Mouse (Mus musculus) spleen, postnatal 10 days (tissue): ENCODE results near the gene Slc23a2.
A peak's percentile ranks its signal among the peaks of the same experiment; 100 is the strongest.

Experiments used
- DNase-seq, 2 experiments: peaks; one replicate each; pipeline ENCODE4 v3.0.0; 2021 to 2022; ENCODE audit warnings: low spot score in 2 of 2

Slc23a2 gene

DNA sequence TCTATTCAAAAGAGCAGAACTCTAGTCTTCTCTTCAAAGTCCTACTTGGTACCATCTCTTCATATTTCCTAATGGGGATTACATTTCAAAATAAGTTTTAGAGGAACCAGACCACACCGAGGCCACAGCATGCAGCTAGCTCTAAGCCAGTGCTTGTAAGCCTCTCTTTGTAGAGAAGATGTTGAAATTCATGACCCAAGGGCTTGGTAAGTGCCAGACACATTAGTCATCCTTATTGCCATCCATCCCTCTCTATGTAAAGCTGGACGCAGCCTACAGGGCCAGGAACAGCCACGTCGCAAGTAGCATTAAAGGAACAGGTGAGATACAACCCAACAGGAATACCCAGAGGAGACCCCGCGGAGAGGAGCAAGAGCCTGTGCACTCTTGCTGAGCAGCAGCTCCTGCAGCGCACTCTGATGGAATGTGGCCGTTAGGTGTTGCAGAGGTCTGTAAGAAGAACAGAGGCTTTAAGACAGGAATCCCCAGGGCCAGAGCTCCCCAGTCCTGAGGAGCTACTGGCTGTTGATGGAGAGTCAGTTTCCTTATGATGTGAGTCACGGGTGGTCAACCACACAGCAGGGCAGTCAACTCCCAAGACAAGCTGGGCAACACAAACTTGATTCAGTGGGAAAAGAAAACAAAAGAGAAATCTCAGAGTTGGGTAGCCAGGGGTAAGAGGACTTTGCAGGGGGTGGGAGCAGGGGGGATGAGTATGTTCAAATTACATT is 45.8 kb downstream of the Slc23a2 start:
- no peak for DNase-seq

GRCm38 (mm10) chr2:132098365-132098764 is 46.5 kb downstream of the Slc23a2 start:
- DNase-seq: no peak

DNA sequence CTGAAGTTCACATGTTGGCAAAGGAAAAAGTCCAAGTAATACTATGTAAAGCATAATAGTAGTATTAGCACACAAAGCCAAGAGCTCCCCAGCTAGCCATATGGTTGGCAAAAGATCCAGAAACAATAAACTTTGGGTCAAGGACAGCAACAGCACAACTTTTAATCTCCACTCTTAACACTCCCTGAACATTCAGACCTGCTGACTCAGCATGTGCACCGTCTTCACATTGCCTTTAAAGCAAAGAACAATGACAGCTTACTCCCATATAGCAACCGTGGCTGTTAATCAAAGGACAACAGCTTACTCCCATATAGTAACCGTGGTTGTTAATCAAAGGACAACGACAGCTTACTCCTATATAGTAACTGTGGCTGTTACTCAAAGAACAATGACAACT is 48.3 kb downstream of the Slc23a2 start:
- DNase-seq: no peak

DNA sequence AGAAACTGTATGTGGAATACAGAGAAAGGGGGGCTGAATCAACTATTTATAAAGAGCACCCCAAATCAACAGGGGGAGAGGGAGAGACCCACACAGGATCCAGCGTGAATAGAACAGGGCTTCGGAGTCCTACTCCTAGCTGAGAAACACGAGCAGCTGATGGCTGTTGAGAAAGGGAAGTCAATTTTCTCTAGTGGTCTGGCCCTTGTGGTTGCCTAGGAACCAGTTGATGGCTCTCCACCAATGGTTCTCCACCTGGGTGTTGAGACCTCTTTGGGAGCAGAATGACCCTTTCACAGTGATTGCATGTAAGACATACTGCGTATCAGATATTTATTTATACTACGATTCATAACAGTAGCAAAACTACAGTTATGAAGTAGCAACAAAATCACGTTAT is 49.1 kb downstream of the Slc23a2 start:
- no peak for DNase-seq

- DNase-seq: peak in 1 of 2 experiments; percentile 55
Observed at GRCm38 (mm10) chr2:132094441-132095230, 50.3 kb downstream of the Slc23a2 start.

- DNase-seq: no peak
Observed at GRCm38 (mm10) chr2:132093739-132094138, 51.2 kb downstream of the Slc23a2 start.

GRCm38 (mm10) chr2:132093298-132093697 is 51.6 kb downstream of the Slc23a2 start:
- DNase-seq: no peak

- no peak for DNase-seq
Observed at GRCm38 (mm10) chr2:132092722-132093121, 52.2 kb downstream of the Slc23a2 start.

DNA sequence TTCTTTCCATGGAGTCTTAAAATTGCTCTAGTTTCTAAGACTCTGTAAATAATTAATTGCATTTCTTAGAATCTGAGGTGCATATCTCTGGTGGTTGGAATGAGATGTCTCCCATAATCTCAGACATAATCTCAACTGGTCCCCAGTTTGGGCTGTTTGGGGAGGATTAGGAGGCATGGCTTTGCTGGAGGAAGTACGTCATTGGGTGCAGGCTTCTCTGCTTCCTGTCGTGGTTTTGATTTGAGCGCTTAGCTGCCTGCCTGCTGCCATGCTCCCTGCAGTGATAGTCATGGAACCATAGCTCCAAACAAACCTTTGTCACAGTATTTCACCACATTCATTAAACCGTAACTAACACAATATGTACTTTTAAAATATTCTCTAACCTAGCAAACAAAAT is 53.2 kb downstream of the Slc23a2 start:
- DNase-seq: no peak

GRCm38 (mm10) chr2:132084813-132085212 is 60.1 kb downstream of the Slc23a2 start:
- no peak for DNase-seq

- no peak for DNase-seq
Observed at GRCm38 (mm10) chr2:132084396-132084795, 60.5 kb downstream of the Slc23a2 start.

GRCm38 (mm10) chr2:132079139-132079538 is 65.8 kb downstream of the Slc23a2 start:
- no peak for DNase-seq

GRCm38 (mm10) chr2:132073052-132073451 is 71.9 kb downstream of the Slc23a2 start:
- DNase-seq: no peak

GRCm38 (mm10) chr2:132069985-132070735 is 74.7 kb downstream of the Slc23a2 start:
- no peak for DNase-seq

GRCm38 (mm10) chr2:132064185-132064831 is 80.6 kb downstream of the Slc23a2 start:
- DNase-seq: no peak

DNA sequence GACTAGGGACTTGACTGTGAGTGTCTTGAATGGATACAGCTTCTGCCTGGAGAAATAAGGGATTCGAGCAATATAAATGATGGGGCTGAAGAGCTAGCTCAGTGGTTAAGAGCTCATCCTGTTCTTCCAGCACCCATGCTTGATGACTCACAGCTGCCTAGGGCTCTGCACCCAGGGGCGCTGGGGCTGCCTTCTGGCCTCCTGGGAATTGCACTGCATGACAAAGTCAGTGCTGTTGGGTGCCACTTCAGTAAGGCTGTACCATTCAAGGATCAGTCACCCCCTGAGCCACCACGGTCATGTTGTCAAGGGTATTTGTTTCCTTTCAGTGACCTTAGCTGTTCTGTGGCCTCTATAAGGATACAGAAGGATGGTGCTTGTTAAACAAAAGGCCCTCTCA is 81.1 kb downstream of the Slc23a2 start:
- no peak for DNase-seq

- DNase-seq: no peak
Observed at GRCm38 (mm10) chr2:132061884-132062283, 83.0 kb downstream of the Slc23a2 start.

DNA sequence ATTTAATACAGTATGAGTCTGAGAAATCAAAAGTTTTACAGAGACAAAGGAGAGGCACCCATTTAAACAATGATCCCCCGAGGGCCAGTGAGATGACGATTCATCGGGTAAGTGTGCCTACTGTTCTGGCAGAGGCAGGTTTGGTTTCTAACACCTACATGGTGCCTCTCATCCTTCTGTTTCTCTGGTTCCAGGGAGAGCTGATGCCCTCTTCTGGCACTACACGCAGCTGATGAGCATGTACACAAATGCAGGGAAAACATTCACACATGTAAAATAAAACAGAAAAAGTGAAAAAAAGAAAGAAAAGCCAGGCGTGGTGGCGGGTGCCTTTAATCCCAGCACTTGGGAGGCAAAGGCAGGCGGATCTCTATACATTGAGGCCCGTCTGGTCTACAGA is 85.0 kb downstream of the Slc23a2 start:
- DNase-seq: no peak

- DNase-seq: no peak
Observed at GRCm38 (mm10) chr2:132055349-132055753, 89.6 kb downstream of the Slc23a2 start.

GRCm38 (mm10) chr2:132053824-132054223 is 91.1 kb downstream of the Slc23a2 start:
- DNase-seq: no peak

- no peak for DNase-seq
Observed at GRCm38 (mm10) chr2:132051798-132052197, 93.1 kb downstream of the Slc23a2 start.

- DNase-seq: no peak
Observed at GRCm38 (mm10) chr2:132049921-132050320, 95.0 kb downstream of the Slc23a2 start.
